Mouse (Mus musculus): ENCODE results near the gene Acadsb. TPM values are rescaled to one million over a fixed set of nuclear protein-coding genes. Genes with fewer than 3 reads are reported as not detected.
"Not testable (repeated sequence)": the region's sequence is repeated elsewhere in the genome, so short reads cannot be mapped to it uniquely, and the experiment has no call there.

Gene Acadsb
- total RNA-seq (2021): 10 to 100 TPM; 68.2 to 70.0 TPM
- long read RNA-seq, experiment 1, full-length matches to known transcripts: 25 of 29 reads
- long read RNA-seq, experiment 1, partial matches to known transcripts: 0 of 29 reads
- long read RNA-seq, experiment 1, other reads (novel, unspliced or antisense): 4 of 29 reads
- long read RNA-seq, experiment 2, full-length matches to known transcripts: 33 of 46 reads
- long read RNA-seq, experiment 2, partial matches to known transcripts: 7 of 46 reads
- long read RNA-seq, experiment 2, other reads (novel, unspliced or antisense): 6 of 46 reads

DNA sequence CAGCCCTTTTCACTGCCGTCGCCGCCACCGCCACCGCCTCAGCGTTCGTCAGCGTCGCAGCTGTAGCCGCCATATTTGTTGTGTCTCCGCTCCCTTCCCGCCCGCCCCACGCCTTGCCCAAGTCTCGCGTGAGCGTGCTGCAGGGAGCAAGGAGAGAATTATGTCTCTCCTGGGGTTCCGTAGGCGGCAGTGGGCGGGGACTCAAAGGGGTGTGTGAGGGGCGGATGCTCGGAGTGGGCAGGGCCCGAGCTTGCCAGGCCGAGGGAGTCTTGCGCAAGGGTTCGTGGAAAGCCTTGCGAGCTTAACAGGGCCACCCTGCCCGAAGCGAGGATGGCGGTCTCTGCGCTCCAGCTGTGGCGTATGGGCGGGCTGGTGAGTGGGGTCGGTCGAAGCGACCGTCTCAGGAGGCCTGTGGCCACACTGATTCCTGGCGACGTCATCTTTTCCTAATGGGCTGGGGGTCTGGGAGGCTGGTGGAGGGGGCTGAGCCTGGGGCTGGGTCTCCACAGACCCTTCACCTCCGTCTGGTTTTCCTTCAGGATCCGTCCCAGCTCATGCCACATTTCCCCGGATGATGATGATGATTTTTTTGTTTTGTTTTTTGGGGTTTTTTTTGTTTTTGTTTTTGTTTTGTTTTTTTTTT lies at the start of gene Acadsb, which contains the start of gene Ikzf5:
Acadsb (plus strand) TSS at position 186 of the 643 bp plus-strand sequence.
Ikzf5 (minus strand) TSS at position 106 of the 643 bp plus-strand sequence.
- DNase-seq (ENCODE audit: low spot score in 2 of 2): peak; percentile 95 to 99

DNA sequence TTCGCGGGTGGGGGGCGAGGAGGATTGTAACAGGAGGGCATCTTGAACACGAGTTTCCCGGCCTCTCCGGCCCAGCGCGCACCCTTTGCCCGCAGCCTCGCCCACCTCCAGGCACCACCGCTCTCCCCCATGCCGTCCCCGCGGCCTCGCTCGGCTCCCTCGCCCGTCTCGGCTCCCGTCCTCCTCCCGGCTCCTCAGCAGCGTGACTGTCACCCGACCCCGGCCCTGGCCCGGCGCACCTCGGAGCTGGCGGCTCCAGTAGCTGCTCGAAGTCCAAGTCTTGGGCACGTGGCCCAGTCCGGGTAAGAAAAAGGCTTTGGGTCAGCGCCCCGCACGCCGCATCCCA lies 48.2 kb upstream of the Acadsb start:
- no peak for DNase-seq (ENCODE audit: low spot score in 2 of 2)

DNA sequence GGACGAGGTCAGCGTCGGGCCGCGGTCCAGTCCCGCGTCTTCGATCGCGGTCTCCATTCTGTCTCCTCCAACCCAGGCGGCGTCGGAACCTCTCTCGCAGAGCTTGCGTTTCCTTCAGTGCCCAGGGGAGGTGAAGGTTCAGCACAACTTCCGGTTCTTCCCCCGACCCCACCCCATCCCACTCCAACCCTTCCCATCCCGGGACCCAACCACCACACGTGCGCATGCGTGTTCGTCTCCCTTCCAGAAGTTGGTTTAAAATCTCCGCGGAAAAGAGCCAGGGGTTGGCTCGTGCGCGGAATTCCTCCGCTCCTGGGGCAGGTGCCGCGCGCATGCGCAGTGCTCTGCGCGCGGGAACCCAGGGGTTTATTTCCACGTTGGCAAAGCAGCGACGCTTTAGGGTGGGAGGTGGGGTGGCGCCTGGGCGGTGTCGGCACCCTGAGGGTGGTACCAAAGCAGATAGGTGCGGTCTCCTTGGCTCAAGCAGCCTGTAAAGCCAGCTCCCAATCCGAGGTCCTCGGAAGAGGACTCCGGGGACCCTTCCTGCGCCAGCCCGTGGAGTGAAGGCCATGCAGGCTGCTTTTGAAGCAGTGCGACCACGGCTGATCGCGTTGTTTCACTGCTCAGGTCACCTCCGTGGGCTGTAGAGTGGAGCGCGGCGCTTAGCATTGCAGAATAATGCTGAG lies 47.6 kb upstream of the Acadsb start, which contains the start of gene 2310057M21Rik:
2310057M21Rik (minus strand) TSS at position 145 of the 686 bp plus-strand sequence.
- peak; percentile 85 to 96 for DNase-seq (ENCODE audit: low spot score in 2 of 2)

DNA sequence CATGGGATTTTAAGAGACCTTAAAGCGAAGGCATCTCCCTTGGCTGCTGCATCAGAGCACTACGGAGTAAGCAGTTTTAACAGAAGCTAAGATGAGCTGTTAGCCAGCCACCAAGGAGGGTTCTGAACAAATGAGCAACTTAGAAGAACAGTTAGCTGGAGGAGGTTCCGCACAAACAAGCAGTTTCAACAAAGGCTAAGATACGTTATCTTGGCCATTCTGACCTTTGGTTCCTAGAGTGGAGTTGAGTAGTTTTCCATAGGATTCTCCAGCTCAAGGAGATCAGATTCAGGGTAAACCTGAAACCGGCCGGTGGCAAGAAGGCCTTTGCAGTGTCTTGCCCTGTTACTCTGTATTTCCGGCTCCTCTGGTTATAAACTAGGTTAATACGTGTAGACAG lies 46.3 kb upstream of the Acadsb start:
- no peak for DNase-seq (ENCODE audit: low spot score in 2 of 2)

DNA sequence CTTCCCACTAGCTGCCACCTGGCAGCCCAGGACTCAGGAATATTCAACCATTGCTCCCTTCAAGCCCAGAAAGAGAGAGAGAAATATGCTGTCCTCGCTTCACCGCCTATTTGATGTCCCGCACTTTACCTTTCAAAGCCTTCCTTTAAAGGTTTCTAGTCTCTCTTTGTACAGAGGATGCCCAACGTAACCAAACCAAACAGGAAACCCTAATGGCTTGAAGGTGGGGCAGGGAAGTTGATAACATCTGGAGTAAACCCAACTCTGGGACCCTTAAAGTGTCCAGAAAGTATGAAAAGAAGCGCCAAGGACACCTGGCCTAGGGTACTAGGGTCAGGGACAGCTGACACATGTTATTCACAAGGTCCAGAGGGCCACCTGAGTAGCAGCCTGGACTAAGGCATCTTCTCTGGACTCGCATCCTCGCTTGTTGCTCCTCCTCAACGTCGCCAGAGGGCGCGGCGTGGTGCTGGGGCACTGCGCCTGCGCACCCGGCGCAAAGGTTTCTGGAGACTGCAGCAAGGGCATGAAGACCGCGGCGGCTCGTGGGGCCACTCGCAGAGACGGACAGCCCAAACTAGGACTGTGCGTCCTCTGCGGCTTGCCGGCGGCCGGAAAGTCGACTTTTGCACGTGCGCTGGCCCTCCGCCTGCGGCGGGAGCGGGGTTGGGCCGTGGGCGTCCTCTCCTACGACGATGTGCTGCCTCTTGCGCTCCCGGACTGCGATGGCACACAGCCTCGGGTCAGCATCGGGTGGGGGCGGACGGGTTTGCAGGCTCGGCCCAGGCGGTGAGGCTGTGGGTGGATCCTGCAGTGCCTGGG lies 39.5 kb upstream of the Acadsb start, which contains the start of gene Pstk:
Pstk (plus strand) TSS at position 494 of the 822 bp plus-strand sequence.
- DNase-seq (ENCODE audit: low spot score in 2 of 2): peak; percentile 89 to 90

DNA sequence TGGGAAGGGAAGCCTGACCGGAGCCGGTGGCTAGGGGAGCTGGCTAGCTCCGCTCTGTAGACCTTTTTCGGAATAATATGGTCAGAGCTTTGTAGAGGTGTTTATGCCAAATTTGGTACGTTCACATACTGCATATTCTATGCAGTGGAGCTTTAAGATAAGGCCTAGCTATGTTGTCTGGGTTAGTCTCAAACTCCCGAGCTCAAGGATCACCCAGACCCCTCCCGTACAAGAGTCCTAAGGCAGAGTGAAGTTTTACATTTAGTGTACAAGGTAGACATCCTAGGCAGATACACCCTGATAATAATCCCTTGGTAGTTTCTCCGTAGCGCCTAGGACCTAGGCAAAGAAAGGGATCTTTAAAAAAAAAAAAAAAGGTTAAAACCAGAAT lies 38.9 kb upstream of the Acadsb start:
- DNase-seq (ENCODE audit: low spot score in 2 of 2): no peak

DNA sequence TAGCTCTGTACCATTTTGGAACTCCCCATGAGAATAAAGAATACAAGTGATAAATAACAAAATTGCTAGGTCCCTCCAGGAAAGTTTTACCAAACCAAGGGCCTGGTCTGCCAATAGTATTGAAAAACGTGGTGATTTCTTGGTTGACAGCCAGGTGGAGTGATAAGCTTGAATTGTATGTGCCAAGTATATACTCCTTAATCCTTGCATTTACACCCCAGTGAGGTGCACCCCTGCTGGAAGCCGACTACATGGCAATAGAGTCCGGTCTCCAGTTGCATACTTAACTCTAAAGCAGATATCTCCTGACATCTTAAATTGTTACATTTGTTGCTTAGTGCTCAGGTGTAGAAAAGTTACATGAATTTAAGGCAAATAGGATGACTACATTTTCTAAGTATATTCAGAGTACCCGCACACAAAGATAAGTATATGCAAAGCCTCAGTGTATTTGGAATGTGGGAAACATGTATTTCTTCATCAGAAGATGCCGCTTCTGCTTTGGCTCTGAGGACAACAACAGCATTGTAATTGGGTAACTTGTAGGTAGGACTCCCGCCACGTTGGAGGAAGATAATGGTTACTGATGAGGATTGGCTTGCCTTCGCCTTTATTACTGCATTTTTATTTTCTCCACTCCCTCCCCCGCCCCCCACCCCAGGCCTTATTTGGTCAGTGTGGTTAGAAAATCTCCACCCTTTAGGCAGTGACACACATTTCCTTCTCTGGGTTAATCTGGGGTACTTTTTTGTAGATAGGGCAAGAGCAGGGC lies 38.3 kb upstream of the Acadsb start:
- DNase-seq (ENCODE audit: low spot score in 2 of 2): no peak

DNA sequence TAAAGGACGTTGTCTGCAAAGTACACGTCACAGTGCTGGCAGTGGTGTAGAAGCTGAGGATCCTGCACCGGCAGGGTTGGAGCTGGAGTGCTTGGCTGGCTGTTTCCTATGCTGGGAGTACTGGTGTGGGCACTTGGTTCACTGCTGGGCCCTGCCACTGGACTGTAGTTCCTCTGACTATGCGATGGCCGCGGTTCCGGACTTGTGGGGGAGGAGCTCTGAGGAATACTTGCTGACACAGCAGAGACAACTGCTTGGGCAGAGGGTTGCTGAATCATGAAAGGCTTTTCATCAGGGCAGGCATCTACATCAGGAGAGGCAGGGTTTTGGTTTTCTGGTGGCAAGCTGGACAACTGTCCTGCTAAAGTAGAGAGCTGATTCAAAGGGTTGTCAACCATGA lies 18.6 kb upstream of the Acadsb start:
- DNase-seq (ENCODE audit: low spot score in 2 of 2): not testable (repeated sequence)

DNA sequence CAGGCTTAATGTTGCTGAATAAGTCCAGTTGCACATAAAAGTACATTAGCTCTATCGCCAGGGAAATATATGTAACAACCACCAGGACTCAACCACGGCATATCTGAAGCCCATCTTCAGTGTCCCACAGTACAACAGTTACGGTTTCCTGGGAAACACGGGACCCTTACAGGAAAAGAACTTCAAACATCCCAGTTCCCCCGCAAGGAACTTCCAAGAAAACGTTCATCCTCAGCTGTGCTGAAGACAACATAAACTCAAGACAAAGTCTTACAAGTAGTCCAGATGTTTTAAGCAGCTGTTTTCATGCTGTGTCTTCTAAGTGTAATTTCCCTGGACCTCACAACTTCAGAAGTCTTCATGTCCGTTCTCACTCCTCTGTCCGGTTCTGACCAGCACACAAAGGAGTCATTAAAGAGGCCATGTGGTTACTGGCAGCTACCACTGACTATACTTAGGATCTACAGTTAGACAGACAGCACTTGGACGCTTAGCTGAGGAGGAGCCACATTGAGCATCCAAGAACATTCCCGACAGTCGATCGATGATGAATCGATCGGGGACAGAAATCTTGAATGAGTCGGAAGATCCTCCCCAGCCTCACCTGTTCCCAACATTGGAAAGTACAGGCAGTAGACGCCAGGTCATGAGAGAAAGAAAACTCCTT lies 947 bp upstream of the Acadsb start:
- peak in 1 of 2 experiments; percentile 15 for DNase-seq (ENCODE audit: low spot score in 2 of 2)

DNA sequence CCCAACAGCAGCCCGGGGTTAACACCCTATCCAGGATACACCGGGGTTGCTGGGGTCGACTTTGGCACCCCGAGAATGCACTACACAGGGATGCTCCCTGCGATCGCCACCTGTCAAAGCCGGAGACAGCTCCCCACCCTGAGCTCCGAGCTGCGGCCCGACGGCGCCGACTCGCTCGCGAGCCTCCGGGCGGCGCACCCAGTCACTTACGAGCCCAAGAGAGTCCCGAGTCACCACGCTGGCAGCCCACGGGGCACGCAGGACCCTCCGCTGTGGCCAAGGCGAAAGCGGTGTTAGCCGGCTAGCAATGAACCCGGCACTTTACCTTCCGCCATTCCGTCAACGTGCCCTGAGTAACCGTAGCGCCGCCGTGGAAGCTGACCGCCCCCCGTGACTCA lies 414 bp upstream of the Acadsb start:
- DNase-seq (ENCODE audit: low spot score in 2 of 2): no peak

DNA sequence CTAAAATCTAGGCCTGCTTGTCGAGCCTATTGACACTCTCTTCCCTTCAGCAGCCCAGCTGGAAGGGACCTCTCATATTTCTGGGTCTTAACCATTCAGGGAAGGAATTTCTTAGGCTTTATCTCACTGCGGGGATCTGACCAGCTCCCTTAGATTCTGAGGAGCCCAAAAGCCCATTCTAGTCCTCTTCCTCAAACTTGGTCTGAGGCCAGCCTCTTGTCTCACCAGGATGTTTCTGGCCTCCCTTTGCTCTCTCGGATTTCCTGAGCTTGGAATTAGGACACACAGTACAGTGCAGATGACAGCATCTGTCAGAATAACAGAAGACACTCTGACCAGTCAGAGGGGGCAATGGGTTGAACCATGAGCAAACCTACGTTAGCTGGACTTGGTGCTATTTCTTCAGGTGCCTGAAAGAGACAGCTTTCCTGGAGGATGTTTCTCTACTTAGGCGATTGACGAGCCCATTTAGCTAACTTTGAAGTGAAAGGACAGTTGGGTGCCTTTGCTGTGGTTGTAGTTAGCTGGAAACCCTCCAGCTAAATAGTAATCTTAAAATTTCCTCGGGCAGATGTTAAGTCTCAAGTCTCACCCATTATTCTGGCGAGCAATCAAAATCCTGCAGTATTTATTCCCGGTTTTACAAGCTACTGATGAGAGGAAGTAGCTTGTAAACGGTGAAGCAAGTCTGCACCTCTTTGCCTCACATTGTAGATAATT lies 980 bp downstream of the Acadsb start:
- no peak for DNase-seq (ENCODE audit: low spot score in 2 of 2)

DNA sequence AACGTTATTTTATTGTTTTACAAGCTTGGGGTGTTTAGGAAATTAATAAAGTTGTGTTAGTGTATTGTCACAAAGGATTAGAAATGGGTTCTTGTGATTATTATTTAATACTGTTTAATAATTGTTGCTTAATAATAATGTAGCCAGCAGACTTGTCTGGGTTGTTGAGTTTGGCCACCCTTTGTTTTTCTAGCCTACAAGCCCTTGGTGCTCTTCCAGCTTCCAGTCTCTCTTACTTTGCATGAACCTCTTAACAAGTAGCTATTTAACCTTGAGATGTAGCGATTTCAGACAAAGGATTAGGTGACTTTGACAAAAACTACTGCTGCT lies 1.5 kb downstream of the Acadsb start:
- DNase-seq (ENCODE audit: low spot score in 2 of 2): no peak

DNA sequence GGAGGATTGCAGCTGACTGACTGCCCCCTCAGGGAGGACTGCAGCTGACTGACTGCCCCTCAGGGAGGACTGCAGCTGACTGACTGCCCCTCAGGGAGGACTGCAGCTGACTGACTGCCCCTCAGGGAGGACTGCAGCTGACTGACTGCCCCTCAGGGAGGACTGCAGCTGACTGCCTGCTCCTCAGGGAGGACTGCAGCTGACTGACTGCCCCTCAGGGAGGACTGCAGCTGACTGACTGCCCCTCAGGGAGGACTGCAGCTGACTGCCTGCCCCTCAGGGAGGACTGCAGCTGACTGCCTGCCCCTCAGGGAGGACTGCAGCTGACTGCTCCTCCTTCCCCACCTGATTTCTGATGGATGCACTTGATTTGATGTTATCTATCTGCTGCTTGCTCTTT lies 6.3 kb downstream of the Acadsb start:
- DNase-seq (ENCODE audit: low spot score in 2 of 2): not testable (repeated sequence)

DNA sequence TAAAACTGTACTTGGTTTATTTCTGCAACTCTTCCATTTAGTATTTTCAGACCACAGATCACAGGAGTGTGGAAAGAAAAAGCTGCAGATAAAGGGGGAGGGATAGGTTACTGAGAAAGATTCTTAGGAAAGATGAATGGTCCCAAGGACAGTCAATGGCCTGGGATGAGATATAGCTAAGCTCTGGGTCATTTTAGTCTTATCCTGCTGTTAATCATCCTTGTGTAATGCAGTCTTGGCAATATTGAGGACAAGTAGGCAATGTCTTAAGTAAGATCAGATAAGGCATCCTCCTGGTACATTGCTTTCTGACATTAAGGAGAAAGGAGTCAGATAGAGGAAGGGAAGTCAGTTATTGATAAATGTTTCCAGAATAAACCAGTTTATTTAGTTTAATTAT lies 7.2 kb downstream of the Acadsb start:
- DNase-seq (ENCODE audit: low spot score in 2 of 2): no peak

DNA sequence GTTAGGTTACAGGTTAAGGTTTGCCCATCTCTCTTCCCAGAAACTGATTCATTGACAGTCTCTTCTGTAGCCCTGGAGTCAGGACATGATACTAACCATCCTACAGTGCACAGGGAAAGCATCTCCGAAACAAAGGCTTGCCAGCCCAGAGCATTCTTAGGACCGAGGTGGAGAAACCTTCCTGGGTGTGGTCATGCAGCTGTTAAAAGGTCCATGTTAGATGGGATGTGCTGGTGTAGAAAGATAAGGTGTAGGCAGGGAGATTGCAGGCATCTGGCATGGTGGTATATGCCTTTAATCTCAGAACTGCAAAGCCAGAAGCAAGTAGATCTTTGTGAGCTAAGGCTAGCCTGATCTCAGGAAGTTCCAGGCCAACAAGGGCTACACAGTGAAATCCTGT lies 14.5 kb downstream of the Acadsb start:
- no peak for DNase-seq (ENCODE audit: low spot score in 2 of 2)

DNA sequence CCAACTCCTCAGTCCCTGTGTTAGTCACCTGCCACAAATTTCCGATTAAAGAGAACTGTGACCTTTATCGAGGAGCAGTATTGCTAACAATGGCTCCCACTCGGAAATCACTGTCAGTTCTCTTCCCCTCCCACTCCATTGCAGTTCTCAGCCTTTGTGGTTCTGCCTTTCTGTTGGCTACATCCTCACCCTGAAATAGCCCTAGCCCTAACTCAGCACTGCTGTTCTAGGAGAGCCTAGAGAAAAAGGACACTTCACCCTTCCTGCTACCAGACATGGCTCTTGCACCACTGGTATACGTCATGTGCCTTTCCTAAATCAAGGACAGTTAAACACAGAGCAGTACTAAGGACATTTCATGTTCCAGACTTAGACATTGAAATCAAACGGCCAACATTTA lies 16.9 kb downstream of the Acadsb start:
- no peak for DNase-seq (ENCODE audit: low spot score in 2 of 2)

DNA sequence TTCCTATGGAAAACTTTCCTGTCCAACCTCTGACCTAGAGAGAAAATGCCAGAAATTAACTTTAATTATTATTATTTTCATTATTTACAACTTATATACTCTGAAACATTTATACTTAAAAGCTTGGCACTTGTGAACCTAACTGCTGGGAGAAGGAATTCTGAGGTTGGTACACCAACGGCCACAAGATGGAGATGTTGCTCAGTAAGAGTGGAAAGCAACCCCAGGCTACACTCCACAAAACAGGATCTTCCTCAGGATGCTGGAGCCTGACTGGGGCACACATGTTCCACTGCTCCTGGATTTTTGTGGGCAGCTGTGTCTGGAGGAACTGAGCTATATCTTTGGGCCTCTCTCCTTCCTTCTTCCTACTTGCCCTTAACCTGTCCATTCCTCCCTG lies 21.8 kb downstream of the Acadsb start:
- DNase-seq (ENCODE audit: low spot score in 2 of 2): peak in 1 of 2 experiments; percentile 31

DNA sequence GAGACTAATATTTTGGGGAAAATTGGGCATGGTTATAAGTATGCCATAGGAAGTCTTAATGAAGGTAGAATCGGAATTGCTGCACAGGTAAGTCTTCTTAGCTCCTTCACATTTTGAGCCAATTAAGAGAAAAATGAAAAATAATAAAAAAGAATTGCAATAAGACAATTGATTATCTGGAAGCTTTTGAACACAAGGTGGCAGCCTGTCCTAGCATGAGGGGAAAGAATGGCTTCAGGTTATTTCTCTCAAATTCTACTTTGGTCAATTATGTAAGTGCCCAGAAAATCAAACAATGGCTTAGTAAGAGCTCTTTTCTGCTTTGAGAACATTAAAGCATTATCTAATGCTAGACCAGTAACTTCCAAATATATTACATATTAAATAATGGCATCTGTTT lies 23.9 kb downstream of the Acadsb start:
- peak in 1 of 2 experiments; percentile 16 for DNase-seq (ENCODE audit: low spot score in 2 of 2)

DNA sequence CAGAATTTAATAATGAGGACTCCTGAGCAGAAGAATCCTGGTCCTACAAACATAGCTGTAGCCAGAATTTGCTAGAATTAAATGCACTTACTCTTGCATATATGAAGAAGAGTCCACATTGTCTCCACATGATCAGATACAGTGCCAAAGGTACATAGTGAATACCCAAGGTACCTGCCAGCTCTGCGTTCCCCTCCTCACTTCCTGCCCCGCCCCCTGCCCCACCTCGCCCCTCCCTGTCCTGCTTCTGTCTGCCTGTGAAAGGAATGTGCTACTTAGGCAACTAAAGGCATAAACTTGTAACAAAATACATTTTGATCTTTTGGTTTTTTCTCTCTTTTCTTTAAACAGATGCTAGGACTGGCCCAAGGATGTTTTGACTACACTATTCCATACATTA lies 26.6 kb downstream of the Acadsb start:
- DNase-seq (ENCODE audit: low spot score in 2 of 2): no peak
